Mouse (Mus musculus) stomach, postnatal 0 days (tissue): ENCODE results near the gene Rnf135.

Source experiments
- CTCF ChIP-seq: IDR thresholded peaks from 2 replicates; pipeline ENCODE4 v1.5.1; 2016; ENCODE audit warnings: antibody characterized with exemption, low read depth, mild to moderate bottlenecking, moderate library complexity
- EP300 ChIP-seq: optimal IDR thresholded peaks from 2 replicates; pipeline ENCODE3; 2016; ENCODE audit warnings: antibody characterized with exemption

GRCm38 (mm10) chr11:80204941-80205340 is 21.3 kb downstream of the Rnf135 start:
- TF ChIP-seq CTCF (no peak), EP300 (no peak)
